Mouse (Mus musculus) heart, embryonic 15.5 days (tissue): ENCODE data around the gene Gm21616. TPM values are rescaled to one million over a fixed set of nuclear protein-coding genes. Genes with fewer than 3 reads are reported as not detected.
"Not testable (repeated sequence)": the region's sequence is repeated elsewhere in the genome, so short reads cannot be mapped to it uniquely, and the experiment has no call there.

Experiments
- ATAC-seq: fragments of 200-750 bp; cut with Nextera tagmentation; replicated peaks from 2 replicates; pipeline ENCODE4 v1.8.0; 2017; ENCODE audit warnings: low read depth, moderate TSS enrichment; ENCODE audit not compliant: insufficient number of reproducible peaks, insufficient read depth, low FRiP score
- H3K27ac ChIP-seq: fragments of 300-500 bp; sonication (generic); 2 replicates; pipeline ENCODE4 v1.5.1; 2015; ENCODE audit warnings: mild to moderate bottlenecking, inconsistent platforms
- H3K27me3 ChIP-seq: fragments of 300-500 bp; sonication (generic); 2 replicates; pipeline ENCODE4 v1.6.1; 2015; ENCODE audit warnings: inconsistent platforms
- H3K36me3 ChIP-seq: fragments of 300-500 bp; sonication (generic); 2 replicates; pipeline ENCODE4 v1.6.1; 2015; ENCODE audit warnings: mild to moderate bottlenecking, inconsistent platforms
- H3K4me1 ChIP-seq: fragments of 300-500 bp; sonication (generic); replicated peaks from 2 replicates; pipeline ENCODE4 v1.6.1; 2015; ENCODE audit warnings: inconsistent platforms
- H3K4me2 ChIP-seq: fragments of 300-500 bp; sonication (generic); 2 replicates; pipeline ENCODE4 v1.6.1; 2015; ENCODE audit warnings: inconsistent platforms, mild to moderate bottlenecking, moderate library complexity
- H3K4me3 ChIP-seq: fragments of 300-500 bp; sonication (generic); 2 replicates; pipeline ENCODE4 v1.5.1; 2015; ENCODE audit warnings: mild to moderate bottlenecking, inconsistent platforms
- H3K9ac ChIP-seq: fragments of 300-500 bp; sonication (generic); 2 replicates; pipeline ENCODE4 v1.6.1; 2015; ENCODE audit warnings: mild to moderate bottlenecking, inconsistent platforms
- H3K9me3 ChIP-seq: fragments of 300-500 bp; sonication (generic); replicated peaks from 2 replicates; pipeline ENCODE4 v1.6.1; 2016; ENCODE audit warnings: inconsistent platforms
- WGBS: fragments of 180-500 bp; shearing (Covaris S2); methylation state at CpG from one replicate; pipeline ENCODE4 v1.1.7; 2015; ENCODE audit warnings: mixed read lengths; 5-methylcytosine and 5-hydroxymethylcytosine counted together
- polyA plus RNA-seq: library from polyadenylated mRNA; unstranded; fragments of >200 nt; fragmentation: Nextera tagmentation; extraction: Ambion mirVana; gene quantifications from 2 replicates; pipeline ENCODE4 v1.2.1, GENCODE M21; 2015

The Gm21616 gene
- polyA plus RNA-seq: not detected in 2 replicates

DNA sequence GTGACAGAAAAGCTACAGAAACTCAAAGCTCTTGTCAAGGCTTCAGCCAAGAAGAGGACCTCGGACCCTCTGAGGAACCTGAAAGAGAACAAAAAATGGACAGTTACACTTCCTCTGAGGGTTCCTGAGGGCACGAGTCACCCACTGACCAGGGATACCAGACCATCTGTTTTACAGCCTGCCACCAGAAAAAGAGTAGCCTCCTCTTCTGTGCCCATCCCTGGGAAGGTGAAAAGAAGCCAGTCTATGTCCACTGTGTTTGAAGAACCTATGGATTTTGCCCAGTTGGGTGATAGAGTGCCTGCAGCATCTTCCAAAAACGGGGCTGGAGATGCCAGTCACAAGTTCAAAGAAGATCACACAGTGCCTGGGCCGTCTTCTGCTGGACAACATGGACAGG, at the start of gene Gm21616:
TSS of gene Gm21616 (plus strand) at position 301 of the 400 bp plus-strand sequence.
- not testable (repeated sequence) for ATAC-seq, H3K4me1 ChIP-seq, H3K36me3 ChIP-seq, H3K9ac ChIP-seq, H3K4me2 ChIP-seq, H3K9me3 ChIP-seq, H3K4me3 ChIP-seq, H3K27ac ChIP-seq, H3K27me3 ChIP-seq
- no CpG with 5 or more reads among the region's 4 CpGs for WGBS
